Mouse (Mus musculus) frontal cortex, postnatal 14 days (tissue): Measurements from ENCODE around the gene Aldh3a2.
"Not testable (repeated sequence)": the region's sequence is repeated elsewhere in the genome, so short reads cannot be mapped to it uniquely, and the experiment has no call there.

ENCODE experiments used
- DNase-seq, 2 experiments: peaks; one replicate each; pipeline ENCODE4 v3.0.0; 2022; ENCODE audit warnings: low spot score in 2 of 2

The Aldh3a2 gene

DNA sequence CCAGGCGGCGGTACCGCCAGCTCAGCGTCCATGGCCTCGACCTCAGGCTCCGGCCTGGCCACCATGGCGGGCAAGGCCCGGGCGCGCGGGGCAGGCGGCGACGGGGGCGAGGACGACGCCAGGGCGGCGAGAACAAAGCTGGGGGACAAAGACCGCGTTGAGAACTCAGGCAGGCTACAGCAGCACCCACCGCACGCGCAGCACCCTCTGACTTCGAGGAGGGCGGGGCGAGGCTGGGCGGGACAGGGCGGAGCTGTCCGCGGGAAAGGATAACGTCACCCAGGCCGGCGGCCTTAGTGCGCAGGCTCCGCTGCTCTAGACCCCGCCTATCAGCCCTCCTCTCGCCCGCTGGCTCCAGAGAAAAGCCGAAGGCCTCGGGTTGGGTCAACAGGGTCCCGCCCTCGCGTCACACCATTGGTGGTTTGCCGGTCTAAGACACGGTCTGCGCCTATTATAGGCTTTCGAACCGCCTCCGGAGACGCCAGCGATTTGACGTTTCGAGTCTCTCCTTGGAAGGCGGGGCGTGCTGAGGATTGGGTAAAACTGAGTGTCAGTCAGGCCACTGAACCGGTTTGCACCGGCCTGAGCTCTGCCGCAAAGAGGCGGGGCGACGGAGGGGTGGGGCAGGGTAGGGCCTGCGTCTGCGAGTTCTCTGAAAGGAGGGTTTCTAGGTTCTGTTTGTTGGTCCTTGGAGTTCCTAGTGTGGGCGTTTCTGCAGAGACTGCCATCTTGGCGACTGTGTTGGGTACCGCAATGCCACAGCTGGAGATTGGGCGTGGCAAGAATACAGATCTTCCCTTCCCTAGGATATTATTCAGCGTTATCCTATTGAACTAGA is 92.2 kb downstream of the Aldh3a2 start, which contains the start of gene Usp22:
Gene Usp22 (minus strand): TSS at position 235 of the 838 bp plus-strand sequence.
- DNase-seq = peak; percentile 100

DNA sequence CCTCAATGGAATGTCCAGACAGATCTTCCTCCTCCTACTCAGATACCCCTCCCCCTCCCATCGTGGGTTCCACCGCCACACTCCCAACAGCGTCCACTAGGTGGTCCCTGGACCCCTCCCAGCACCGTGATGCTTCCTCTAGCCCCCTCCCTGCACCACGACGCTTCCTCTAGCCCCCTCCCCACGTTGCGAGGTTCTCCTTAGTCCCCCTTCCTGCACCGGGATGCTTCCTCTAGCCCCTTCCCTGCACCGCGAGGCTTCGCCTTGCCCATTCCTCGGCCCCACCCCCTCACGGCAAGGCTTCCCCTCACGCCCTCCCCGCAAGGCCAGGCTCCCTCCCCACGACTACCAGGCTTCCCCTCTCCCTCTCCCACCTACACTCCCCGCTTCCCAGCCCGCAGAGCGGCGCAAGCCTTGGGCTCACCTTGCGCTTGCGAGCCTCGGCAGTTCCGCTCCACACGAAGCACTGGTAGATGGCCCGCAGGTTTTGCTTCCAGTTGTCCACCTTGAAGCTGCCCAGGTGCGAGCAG is 92.9 kb downstream of the Aldh3a2 start:
- DNase-seq = peak in 1 of 2 experiments; percentile 36

DNA sequence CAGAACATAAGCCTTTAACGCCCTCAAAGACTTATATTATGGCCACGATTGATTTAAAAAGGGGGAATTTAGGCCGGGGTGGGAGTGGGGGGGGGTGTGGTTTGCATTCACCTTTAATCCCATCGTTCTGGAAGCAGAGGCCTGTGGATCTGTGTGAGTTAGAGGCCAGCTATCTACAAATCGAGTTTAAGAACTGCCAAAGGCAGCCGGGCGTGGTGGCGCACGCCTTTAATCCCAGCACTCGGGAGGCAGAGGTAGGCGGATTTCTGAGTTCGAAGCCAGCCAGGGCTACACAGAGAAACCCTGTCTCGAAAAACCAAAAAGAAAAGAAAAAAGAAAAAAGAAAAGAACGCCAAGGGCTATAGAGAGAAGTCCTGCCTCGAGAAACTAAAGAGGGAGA is 93.8 kb downstream of the Aldh3a2 start:
- DNase-seq = not testable (repeated sequence)
